In the genomic region with DNA sequence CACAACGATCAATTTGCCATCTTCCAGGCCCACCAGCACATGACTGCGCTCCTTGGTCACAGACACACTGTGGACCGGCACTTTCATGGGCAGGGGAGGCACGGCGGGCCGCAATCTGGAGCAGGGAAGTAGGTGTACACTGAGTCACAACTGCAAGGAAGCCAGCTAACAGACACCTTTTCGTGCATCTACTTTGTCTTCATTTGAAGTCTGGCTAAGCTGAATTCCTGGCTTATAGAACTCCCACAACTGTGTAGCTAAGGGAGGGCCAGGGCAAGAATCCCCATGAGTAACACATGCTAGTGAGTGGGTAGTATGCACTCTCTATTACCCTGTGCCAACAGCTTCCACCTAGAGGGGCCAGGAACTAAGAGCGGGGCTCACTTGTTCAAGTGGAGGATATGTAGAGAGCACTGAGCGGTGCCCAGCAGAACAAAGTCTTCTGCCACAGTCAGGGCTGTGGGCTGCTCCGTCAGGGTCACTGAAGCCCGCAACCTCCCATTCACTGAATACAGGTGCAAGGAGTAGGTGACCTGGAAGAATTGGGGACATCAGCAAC, we compare ENCODE assay signal across 8 mouse cellular contexts. TPM values are rescaled to one million over a fixed set of nuclear protein-coding genes. Genes with fewer than 3 reads are reported as not detected.
DNase-seq lines count a peak whose midpoint lies in the region; ATAC-seq lines count a peak whose summit lies in the region.

No protein-coding gene starts in this region.

- WGBS in heart, embryonic 13.5 days: 72% methylated on average over 11 of the region's 11 CpGs
- 65% methylated on average over 11 of the region's 11 CpGs for WGBS in hindbrain, embryonic 12.5 days
- WGBS in midbrain, embryonic 13.5 days: 71% methylated on average over 11 of the region's 11 CpGs

- H3K27me3 ChIP-seq in heart, embryonic 13.5 days (replicated peaks): peaks cover 3% of the 10 kb centered on the region
- H3K27me3 ChIP-seq in hindbrain, embryonic 12.5 days: 0 out of 2 replicates have a peak, but pooled peaks cover 8% of the 10 kb centered on the region
- H3K27me3 ChIP-seq in midbrain, embryonic 13.5 days: peaks cover 5% of the 10 kb centered on the region; the same call in 1 of the 2 replicates

- no peaks in the 10 kb centered on the region for H3K9me3 ChIP-seq in heart, embryonic 13.5 days
- no peaks in the 10 kb centered on the region for H3K9me3 ChIP-seq in hindbrain, embryonic 12.5 days (replicated peaks)
- no peaks in the 10 kb centered on the region for H3K9me3 ChIP-seq in midbrain, embryonic 13.5 days

- ATAC-seq in heart, embryonic 13.5 days (ENCODE audit: extremely low read depth, insufficient number of reproducible peaks, low FRiP score, low TSS enrichment): no peak
- ATAC-seq in hindbrain, embryonic 12.5 days (ENCODE audit: low FRiP score): no peak
- ATAC-seq in midbrain, embryonic 13.5 days: 0 out of 2 replicates have a peak, but pooled peaks have one; percentile 1
- no peak for ATAC-seq in megakaryocyte, adult 5-6 weeks (ENCODE audit: poor library complexity, severe bottlenecking)

- H3K27ac ChIP-seq in heart, embryonic 13.5 days (replicated peaks): peak overlapping the region; percentile 56
- H3K27ac ChIP-seq in hindbrain, embryonic 12.5 days: peak overlapping the region; percentile 90; the same call in 1 of the 2 replicates
- H3K27ac ChIP-seq in midbrain, embryonic 13.5 days: peak overlapping the region; percentile 85

- peak overlapping the region; percentile 99 for H3K4me2 ChIP-seq in heart, embryonic 13.5 days
- H3K4me2 ChIP-seq in hindbrain, embryonic 12.5 days (replicated peaks): peak overlapping the region; percentile 99
- peak overlapping the region; percentile 91 for H3K4me2 ChIP-seq in midbrain, embryonic 13.5 days (replicated peaks)

- peaks cover 36% of the 10 kb centered on the region for H3K36me3 ChIP-seq in heart, embryonic 13.5 days
- peaks cover 19% of the 10 kb centered on the region for H3K36me3 ChIP-seq in hindbrain, embryonic 12.5 days
- peaks cover 26% of the 10 kb centered on the region for H3K36me3 ChIP-seq in midbrain, embryonic 13.5 days

- DNase-seq in heart, adult 8-10 months (ENCODE audit: low spot score): no peak
- DNase-seq in brain, adult 2 months (ENCODE audit: low read depth, low spot score): peak; percentile 75
- no peak for DNase-seq in adrenal gland, adult 8-10 months
- no peak for DNase-seq in thymus, postnatal 10 days (ENCODE audit: low spot score in 2 of 2)

- peak overlapping the region; percentile 70 for H3K4me3 ChIP-seq in heart, embryonic 13.5 days
- peak overlapping the region; percentile 52 for H3K4me3 ChIP-seq in hindbrain, embryonic 12.5 days
- peak overlapping the region; percentile 51 for H3K4me3 ChIP-seq in midbrain, embryonic 13.5 days (replicated peaks)

- H3K9ac ChIP-seq in heart, embryonic 13.5 days: peak overlapping the region; percentile 87
- H3K9ac ChIP-seq in hindbrain, embryonic 12.5 days: peak overlapping the region; percentile 72
- peak overlapping the region; percentile 72 for H3K9ac ChIP-seq in midbrain, embryonic 13.5 days (replicated peaks)

- H3K4me1 ChIP-seq in heart, embryonic 13.5 days: peaks cover 17% of the 10 kb centered on the region
- peaks cover 20% of the 10 kb centered on the region for H3K4me1 ChIP-seq in hindbrain, embryonic 12.5 days
- H3K4me1 ChIP-seq in midbrain, embryonic 13.5 days (replicated peaks): peaks cover 29% of the 10 kb centered on the region

RNA-seq across cellular contexts. Expression of gene Nradd, which starts 1.2 kb away (rescaled TPM):
- polyA plus RNA-seq in heart, embryonic 13.5 days (2015; fragmentation: Nextera tagmentation; extraction: Ambion mirVana): 23.4 and 25.6 TPM in 2 replicates
- 1 to 10 TPM in 2 of 4 experiments, under 1 TPM in 2; 0.79 to 1.4 (median 0.97) TPM for total RNA-seq in heart, adult 8-10 months (2022)
- polyA plus RNA-seq in hindbrain, embryonic 12.5 days (2016; fragmentation: Nextera tagmentation; extraction: Ambion mirVana): 39.0 and 45.2 TPM in 2 replicates
- polyA plus RNA-seq in midbrain, embryonic 13.5 days (2015; fragmentation: Nextera tagmentation; extraction: Ambion mirVana): 33.8 and 36.6 TPM in 2 replicates
- total RNA-seq in adrenal gland, adult 8-10 months (2022): 10 to 100 TPM; 15.5 to 19.1 (median 16.3) TPM
- 4.6 and 5.2 TPM in 2 replicates for total RNA-seq in megakaryocyte, adult 5-6 weeks (2015)
- 2.0 and 3.5 TPM in 2 replicates for total RNA-seq in megakaryocyte, adult 5-6 weeks (2017)

RNA-seq across cellular contexts. Expression of gene Nbeal2, which starts 28.5 kb away (rescaled TPM):
- polyA plus RNA-seq in heart, embryonic 13.5 days (2015; fragmentation: Nextera tagmentation; extraction: Ambion mirVana): 1.3 and 1.8 TPM in 2 replicates
- 10 to 100 TPM in 1 of 4 experiments, 1 to 10 TPM in 3; 5.8 to 10.8 (median 8.5) TPM for total RNA-seq in heart, adult 8-10 months (2022)
- 1.8 and 2.1 TPM in 2 replicates for polyA plus RNA-seq in hindbrain, embryonic 12.5 days (2016; fragmentation: Nextera tagmentation; extraction: Ambion mirVana)
- 2.0 and 3.1 TPM in 2 replicates for polyA plus RNA-seq in midbrain, embryonic 13.5 days (2015; fragmentation: Nextera tagmentation; extraction: Ambion mirVana)
- total RNA-seq in adrenal gland, adult 8-10 months (2022): 10 to 100 TPM in 2 of 4 experiments, 1 to 10 TPM in 2; 7.7 to 18.1 (median 13.1) TPM
- 42.1 and 52.5 TPM in 2 replicates for total RNA-seq in megakaryocyte, adult 5-6 weeks (2015)
- total RNA-seq in megakaryocyte, adult 5-6 weeks (2017): 29.1 and 35.9 TPM in 2 replicates

RNA-seq across cellular contexts. Expression of gene Ccdc12, which starts 30.9 kb away (rescaled TPM):
- polyA plus RNA-seq in heart, embryonic 13.5 days (2015; fragmentation: Nextera tagmentation; extraction: Ambion mirVana): 119 and 136 TPM in 2 replicates
- 10 to 100 TPM; 56.2 to 69.2 (median 65.3) TPM for total RNA-seq in heart, adult 8-10 months (2022)
- polyA plus RNA-seq in hindbrain, embryonic 12.5 days (2016; fragmentation: Nextera tagmentation; extraction: Ambion mirVana): 113 and 114 TPM in 2 replicates
- polyA plus RNA-seq in midbrain, embryonic 13.5 days (2015; fragmentation: Nextera tagmentation; extraction: Ambion mirVana): 136 and 140 TPM in 2 replicates
- 10 to 100 TPM; 62.7 to 77.9 (median 68.5) TPM for total RNA-seq in adrenal gland, adult 8-10 months (2022)
- 204 and 210 TPM in 2 replicates for total RNA-seq in megakaryocyte, adult 5-6 weeks (2015)
- 165 and 180 TPM in 2 replicates for total RNA-seq in megakaryocyte, adult 5-6 weeks (2017)
